Mouse (Mus musculus) lung, embryonic 15.5 days (tissue): ENCODE measurements at regions not wholly inside any gene's neighbourhood (a gene's known extent, or its start where the extent isn't known, plus 50 kb on each side); places are given as distances from the start of the nearest gene placed in this dataset.

ENCODE experiments used
- ATAC-seq: fragments of 200-750 bp; cut with Nextera tagmentation; 2 replicates; pipeline ENCODE4 v1.8.0; 2017; ENCODE audit warnings: moderate number of reproducible peaks, borderline replicate concordance; ENCODE audit not compliant: low FRiP score, low TSS enrichment; ENCODE audit errors: extremely low read depth
- H3K27ac ChIP-seq: fragments of 300-500 bp; sonication (generic); 2 replicates; pipeline ENCODE4 v1.5.1; 2015; ENCODE audit warnings: moderate library complexity, mild to moderate bottlenecking, inconsistent platforms
- H3K27me3 ChIP-seq: fragments of 300-500 bp; sonication (generic); 2 replicates; pipeline ENCODE4 v1.6.1; 2015; ENCODE audit warnings: inconsistent platforms
- H3K36me3 ChIP-seq: fragments of 300-500 bp; sonication (generic); 2 replicates; pipeline ENCODE4 v1.6.1; 2015; ENCODE audit warnings: inconsistent platforms
- H3K4me1 ChIP-seq: fragments of 300-500 bp; sonication (generic); 2 replicates; pipeline ENCODE4 v1.6.1; 2015; ENCODE audit warnings: inconsistent platforms
- H3K4me2 ChIP-seq: fragments of 300-500 bp; sonication (generic); 2 replicates; pipeline ENCODE4 v1.6.1; 2015; ENCODE audit warnings: inconsistent platforms, mild to moderate bottlenecking, moderate library complexity
- H3K4me3 ChIP-seq: fragments of 300-500 bp; sonication (generic); 2 replicates; pipeline ENCODE4 v1.5.1; 2015; ENCODE audit warnings: mild to moderate bottlenecking, inconsistent platforms
- H3K9ac ChIP-seq: fragments of 300-500 bp; sonication (generic); 2 replicates; pipeline ENCODE4 v1.6.1; 2015; ENCODE audit warnings: inconsistent platforms
- H3K9me3 ChIP-seq: fragments of 300-500 bp; sonication (generic); 2 replicates; pipeline ENCODE4 v1.6.1; 2016; ENCODE audit warnings: inconsistent platforms
- WGBS: fragments of 180-500 bp; shearing (Covaris S2); methylation state at CpG from one replicate; pipeline ENCODE4 v1.1.7; 2015; 5-methylcytosine and 5-hydroxymethylcytosine counted together

DNA sequence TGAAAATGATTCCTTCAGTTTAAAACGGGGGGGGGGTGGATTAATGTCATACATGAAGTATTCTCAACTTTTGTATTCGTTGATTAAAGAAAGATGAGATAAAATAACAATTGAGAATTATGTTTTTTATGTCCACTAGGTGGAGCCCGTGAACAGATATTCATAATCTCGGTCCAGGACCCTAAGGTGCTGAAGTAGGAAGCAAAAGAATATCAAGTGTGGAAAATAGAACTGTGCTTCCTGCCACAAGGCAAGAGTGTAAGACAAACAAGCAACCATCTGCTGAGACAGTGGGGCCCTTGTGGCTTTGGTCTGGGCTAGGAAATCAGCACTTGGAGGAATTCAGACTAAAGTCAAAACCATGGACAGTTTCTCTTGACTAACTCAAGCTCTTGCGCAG lies 50.9 kb upstream of the Kap start:
- Histone ChIP-seq H3K27ac (no peak overlapping the region), H3K4me1 (no peaks in the 10 kb centered on the region), H3K4me2 (no peak overlapping the region), H3K9ac (no peak overlapping the region), H3K9me3 (no peaks in the 10 kb centered on the region), H3K4me3 (no peak overlapping the region), H3K36me3 (no peaks in the 10 kb centered on the region), H3K27me3 (no peaks in the 10 kb centered on the region)
- no peak for ATAC-seq
- 24% methylated on average over 5 of the region's 5 CpGs for WGBS

DNA sequence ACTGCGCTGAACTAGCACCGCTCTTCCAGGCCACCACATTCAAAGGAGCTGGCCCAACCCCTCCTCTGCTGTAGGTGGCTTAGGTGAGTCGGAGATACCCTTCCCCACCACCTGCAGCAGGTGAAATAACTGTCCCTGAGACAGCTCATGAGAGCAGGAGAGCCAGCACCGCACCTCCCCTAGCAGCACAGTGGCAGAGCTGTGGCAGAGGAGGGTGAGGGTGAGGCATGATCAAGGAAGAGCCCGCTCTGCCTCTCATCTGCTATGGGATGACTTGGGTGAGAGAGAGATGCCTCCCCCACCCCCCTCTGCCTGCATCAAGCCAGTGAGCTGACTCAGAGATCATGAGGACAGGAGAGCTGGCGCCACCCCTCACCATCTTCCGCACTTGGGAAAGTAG lies 81.1 kb upstream of the Kap start:
- H3K4me3 ChIP-seq = no peak overlapping the region
- WGBS = 83% methylated on average over 7 of the region's 7 CpGs
- no peak overlapping the region for H3K9ac ChIP-seq
- ATAC-seq = 0 out of 2 replicates have a peak, but pooled peaks have one; percentile 14
- no peaks in the 10 kb centered on the region for H3K27me3 ChIP-seq
- no peaks in the 10 kb centered on the region for H3K4me1 ChIP-seq
- H3K27ac ChIP-seq = no peak overlapping the region
- no peak overlapping the region for H3K4me2 ChIP-seq
- H3K9me3 ChIP-seq = no peaks in the 10 kb centered on the region
- H3K36me3 ChIP-seq = no peaks in the 10 kb centered on the region

DNA sequence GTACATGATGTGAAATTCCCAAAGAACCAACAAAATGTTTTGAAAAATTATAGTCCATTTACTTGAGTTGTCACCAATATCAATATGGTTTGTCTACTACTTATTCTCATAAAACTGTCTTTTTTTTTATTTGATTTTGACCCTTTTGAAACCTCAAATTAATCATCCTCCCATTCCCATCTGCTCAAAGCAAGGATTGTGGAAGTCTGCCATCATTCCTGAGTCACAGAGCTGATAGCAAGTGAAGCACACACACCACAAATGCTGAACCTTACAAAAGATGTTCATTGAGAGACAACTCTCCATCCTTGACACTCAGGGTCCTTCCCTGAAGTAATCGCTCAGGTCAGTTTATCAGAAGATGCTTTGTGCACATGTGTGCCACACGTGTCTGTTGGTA lies 82.1 kb upstream of the Kap start:
- no peak overlapping the region for H3K9ac ChIP-seq
- whole genome bisulfite sequencing = 79% methylated on average over 2 of the region's 2 CpGs
- H3K36me3 ChIP-seq = no peaks in the 10 kb centered on the region
- H3K4me2 ChIP-seq = no peak overlapping the region
- H3K4me1 ChIP-seq = no peaks in the 10 kb centered on the region
- H3K4me3 ChIP-seq = no peak overlapping the region
- no peaks in the 10 kb centered on the region for H3K9me3 ChIP-seq
- no peaks in the 10 kb centered on the region for H3K27me3 ChIP-seq
- ATAC-seq = no peak
- no peak overlapping the region for H3K27ac ChIP-seq

DNA sequence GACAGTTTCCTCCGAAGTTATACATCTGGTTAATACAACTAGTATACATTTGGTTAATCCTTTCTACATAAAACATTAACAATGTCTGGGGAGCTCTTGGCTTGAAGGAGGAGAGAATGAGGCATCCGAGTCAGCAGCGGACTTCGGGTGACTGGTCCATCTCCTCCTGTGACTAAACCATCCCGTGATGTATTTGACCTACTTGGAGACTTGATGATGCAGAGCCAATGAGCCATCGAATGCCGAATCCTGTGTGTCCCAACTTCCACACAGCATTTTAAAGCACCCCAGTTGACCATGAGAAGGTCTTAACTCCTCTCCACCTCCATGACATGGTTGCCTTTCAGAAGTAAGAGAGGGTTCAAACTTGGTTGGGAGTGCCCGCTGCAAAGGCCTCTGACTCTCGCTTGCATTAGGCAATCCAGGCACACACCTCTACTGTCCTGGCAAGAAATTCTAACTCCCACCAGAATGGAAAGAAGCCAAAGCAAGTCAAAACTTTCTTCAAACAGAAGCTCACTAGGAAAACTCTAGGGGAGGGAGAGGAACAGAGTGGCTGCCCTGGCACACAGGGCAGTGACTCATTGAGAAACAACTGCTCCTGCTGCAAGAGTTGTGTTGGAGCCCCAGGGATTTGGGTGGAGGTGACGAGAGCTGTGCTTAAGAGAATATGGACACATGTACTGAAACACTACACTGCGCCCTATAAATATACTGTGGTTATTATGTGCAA lies 75.4 kb upstream of the Etv6 start:
- Histone ChIP-seq H3K9me3 (no peaks in the 10 kb centered on the region), H3K27ac (no peak overlapping the region), H3K4me1 (no peaks in the 10 kb centered on the region), H3K9ac (no peak overlapping the region), H3K4me3 (no peak overlapping the region), H3K36me3 (no peaks in the 10 kb centered on the region), H3K27me3 (no peaks in the 10 kb centered on the region), H3K4me2 (no peak overlapping the region)
- 73% methylated on average over 11 of the region's 11 CpGs for WGBS
- ATAC-seq = no peak

DNA sequence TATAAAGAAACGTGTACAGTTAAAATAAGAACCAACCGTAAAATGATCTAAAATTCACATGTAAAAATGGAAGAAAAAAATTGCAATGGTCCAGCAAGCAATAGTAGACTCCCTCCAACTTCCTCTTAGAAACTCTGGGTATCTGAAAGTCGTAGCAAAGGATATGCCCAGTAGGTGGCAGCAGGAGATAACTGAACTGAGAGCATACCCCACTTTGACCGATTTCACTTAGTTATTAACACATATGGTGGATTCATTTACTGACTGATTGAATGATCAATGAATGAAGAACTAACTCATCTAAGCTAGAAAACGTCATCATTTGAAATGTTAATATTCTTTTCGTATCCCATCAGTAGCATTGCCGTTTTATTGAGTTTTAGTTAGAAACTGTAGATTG lies 74.8 kb upstream of the Etv6 start:
- H3K36me3 ChIP-seq = no peaks in the 10 kb centered on the region
- no peak overlapping the region for H3K27ac ChIP-seq
- H3K9ac ChIP-seq = no peak overlapping the region
- ATAC-seq = no peak
- WGBS = 23% methylated on average over 7 of the region's 7 CpGs
- no peaks in the 10 kb centered on the region for H3K4me1 ChIP-seq
- H3K4me3 ChIP-seq = no peak overlapping the region
- H3K27me3 ChIP-seq = no peaks in the 10 kb centered on the region
- no peaks in the 10 kb centered on the region for H3K9me3 ChIP-seq
- H3K4me2 ChIP-seq = no peak overlapping the region

DNA sequence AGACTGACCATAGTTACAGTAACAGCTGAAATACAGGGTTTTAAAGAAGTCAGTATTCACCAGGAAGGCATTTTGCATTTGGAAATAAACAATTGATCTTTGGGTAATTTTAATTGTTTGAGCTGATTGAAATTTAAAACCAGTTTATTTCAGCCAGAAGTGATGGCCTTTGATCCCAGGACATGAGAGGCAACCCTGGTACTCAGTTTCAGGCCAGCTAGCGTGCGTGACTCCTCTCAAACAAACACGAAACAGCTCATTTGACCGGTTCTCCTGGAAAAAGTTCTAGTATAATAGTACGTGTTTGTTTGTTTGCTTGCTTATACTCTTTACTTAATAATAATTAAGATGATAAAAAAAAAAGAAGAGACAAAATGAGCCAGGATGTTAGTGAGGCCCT lies 72.9 kb upstream of the Etv6 start:
- no peak overlapping the region for H3K27ac ChIP-seq
- ATAC-seq = no peak
- no peak overlapping the region for H3K4me3 ChIP-seq
- 77% methylated on average over 5 of the region's 5 CpGs for WGBS
- no peak overlapping the region for H3K4me2 ChIP-seq
- no peaks in the 10 kb centered on the region for H3K9me3 ChIP-seq
- H3K36me3 ChIP-seq = no peaks in the 10 kb centered on the region
- H3K9ac ChIP-seq = no peak overlapping the region
- H3K27me3 ChIP-seq = no peaks in the 10 kb centered on the region
- no peaks in the 10 kb centered on the region for H3K4me1 ChIP-seq

DNA sequence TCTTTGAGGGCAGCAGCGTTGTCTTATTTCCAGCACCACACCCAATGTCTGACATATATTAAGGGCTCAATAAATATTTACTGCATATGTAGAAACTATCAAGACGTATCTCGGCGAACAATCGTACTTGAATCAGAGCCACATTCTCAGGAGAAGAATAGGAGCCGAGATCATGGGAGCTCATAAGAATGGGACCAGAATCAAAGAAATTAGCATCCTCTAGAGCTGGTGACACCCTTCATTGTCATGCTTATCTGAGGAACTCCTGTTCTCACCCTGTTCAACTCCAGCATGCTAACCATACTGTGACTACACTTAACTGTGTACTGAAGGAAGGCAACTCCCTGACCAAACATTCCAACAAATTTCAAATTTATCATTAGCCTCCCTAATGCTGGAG lies 72.2 kb upstream of the Etv6 start:
- Histone ChIP-seq H3K9me3 (no peaks in the 10 kb centered on the region), H3K36me3 (no peaks in the 10 kb centered on the region), H3K27me3 (no peaks in the 10 kb centered on the region), H3K9ac (no peak overlapping the region), H3K4me1 (no peaks in the 10 kb centered on the region), H3K4me2 (no peak overlapping the region), H3K4me3 (no peak overlapping the region), H3K27ac (no peak overlapping the region)
- ATAC-seq = no peak
- WGBS = 67% methylated on average over 6 of the region's 6 CpGs

DNA sequence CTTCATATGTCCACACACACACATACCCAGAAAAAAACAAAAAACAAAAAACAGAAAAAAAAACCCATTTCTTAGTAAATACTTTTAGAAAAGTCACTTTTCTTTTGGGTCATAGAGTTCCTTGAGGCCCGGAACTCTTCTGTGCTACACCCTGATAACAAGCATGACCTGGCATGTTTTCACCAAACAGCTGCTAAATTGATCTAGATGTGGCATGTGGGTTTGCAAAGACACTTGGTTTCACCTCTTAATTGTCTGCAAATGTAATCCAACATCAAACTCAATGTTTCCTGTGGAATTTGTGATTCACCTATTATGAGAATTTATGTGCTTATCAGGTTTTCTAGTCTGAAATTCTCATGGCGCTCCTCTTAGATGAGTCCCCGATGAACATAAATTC lies 68.2 kb upstream of the Etv6 start:
- no peak for ATAC-seq
- Histone ChIP-seq H3K9ac (no peak overlapping the region), H3K36me3 (no peaks in the 10 kb centered on the region), H3K27ac (no peak overlapping the region), H3K4me1 (no peaks in the 10 kb centered on the region), H3K4me2 (no peak overlapping the region), H3K9me3 (no peaks in the 10 kb centered on the region), H3K27me3 (no peaks in the 10 kb centered on the region), H3K4me3 (no peak overlapping the region)
- WGBS = 77% methylated on average over 3 of the region's 3 CpGs

DNA sequence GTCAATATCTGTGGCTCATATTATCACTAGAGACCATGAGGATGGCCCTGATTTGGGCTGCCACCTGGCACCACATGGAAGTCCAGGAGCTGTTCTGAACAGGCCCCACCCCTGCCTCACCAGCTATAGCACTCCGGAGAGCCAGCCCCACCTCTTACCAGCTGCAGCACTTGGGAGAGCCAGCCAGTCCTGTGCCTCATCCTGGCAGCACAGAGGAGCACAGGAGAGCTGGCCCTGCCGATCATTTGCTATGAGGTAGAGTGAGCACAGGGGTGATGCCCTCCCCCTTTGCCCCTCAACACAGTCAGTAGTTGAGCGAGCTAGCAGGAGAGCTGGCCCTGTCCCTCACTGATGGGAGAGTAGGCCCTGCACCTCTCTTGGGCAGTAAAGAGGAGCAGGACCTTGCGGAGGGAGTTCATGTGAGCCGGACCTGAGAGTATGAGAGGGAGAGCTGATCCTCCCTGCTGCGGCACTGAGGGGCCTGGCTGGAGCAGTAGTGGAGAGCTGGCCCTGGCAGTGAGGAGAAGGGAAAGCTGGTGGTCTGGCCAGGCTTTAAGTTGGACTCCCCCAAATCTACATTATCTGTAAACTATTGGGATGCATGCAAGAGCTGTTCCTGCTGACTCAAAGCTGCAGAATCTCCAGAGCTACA lies 63.3 kb upstream of the Etv6 start:
- Histone ChIP-seq H3K27ac (no peak overlapping the region), H3K27me3 (no peaks in the 10 kb centered on the region), H3K9ac (no peak overlapping the region), H3K36me3 (no peaks in the 10 kb centered on the region), H3K4me2 (no peak overlapping the region), H3K9me3 (no peaks in the 10 kb centered on the region), H3K4me3 (no peak overlapping the region), H3K4me1 (no peaks in the 10 kb centered on the region)
- ATAC-seq = 0 out of 2 replicates have a peak, but pooled peaks have one; percentile 42
- 64% methylated on average over 6 of the region's 6 CpGs for WGBS

DNA sequence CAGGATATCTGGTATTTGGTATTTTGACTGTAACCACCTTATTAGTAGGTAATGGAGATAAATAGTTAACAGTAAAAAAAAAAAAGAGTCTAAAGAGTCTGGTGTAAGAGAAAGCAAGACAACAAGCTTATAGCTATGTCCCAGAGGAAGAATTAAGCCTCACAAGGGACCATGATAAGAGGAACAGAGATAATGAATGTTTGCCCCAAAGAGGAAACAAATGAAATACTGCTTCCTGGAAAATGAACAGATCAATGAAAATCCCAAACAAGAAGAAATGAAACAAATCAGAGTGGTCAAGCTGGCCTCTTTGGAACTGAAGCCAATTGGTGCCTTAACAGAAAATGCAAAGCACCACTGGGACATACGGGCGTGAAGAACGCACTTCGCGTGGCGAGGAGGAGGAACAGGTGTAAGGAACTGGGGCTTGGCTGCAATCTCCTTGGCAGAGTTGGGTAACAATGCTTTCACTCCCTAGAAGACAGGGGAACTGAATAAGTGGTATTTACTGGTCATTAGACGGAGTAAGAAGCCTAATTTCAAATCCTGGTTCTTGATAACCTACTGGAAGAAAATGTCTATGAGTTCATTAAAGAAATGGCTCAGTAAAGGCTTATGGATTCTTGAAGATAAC lies 62.2 kb upstream of the Etv6 start:
- Histone ChIP-seq H3K4me3 (no peak overlapping the region), H3K27ac (no peak overlapping the region), H3K9ac (no peak overlapping the region), H3K4me2 (no peak overlapping the region), H3K4me1 (no peaks in the 10 kb centered on the region), H3K36me3 (no peaks in the 10 kb centered on the region), H3K9me3 (no peaks in the 10 kb centered on the region), H3K27me3 (no peaks in the 10 kb centered on the region)
- WGBS = 85% methylated on average over 7 of the region's 7 CpGs
- ATAC-seq = no peak

DNA sequence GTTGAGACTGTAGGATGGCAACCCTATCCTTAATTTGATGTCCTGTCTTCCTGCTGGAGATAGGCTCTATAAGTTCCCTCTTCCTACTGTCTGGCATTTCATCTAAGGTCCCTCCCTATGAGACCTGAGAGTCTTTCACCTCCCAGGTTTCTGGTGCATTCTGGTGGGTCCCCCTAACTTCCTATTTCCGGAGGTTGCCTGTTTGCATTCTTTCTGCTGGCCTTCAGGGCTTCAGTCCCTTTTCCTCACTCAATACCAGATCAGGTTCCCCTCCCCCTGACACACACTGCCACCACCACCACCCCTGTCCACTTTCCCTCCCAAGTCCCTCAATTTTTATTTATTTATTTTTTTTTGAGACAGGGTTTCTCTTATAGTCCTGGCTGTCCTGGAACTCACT lies 59.5 kb upstream of the Etv6 start:
- 66% methylated on average over 1 of the region's 1 CpGs for WGBS
- no peaks in the 10 kb centered on the region for H3K27me3 ChIP-seq
- no peak for ATAC-seq
- H3K27ac ChIP-seq = no peak overlapping the region
- H3K4me2 ChIP-seq = no peak overlapping the region
- H3K9me3 ChIP-seq = no peaks in the 10 kb centered on the region
- H3K4me1 ChIP-seq = no peaks in the 10 kb centered on the region
- H3K36me3 ChIP-seq = no peaks in the 10 kb centered on the region
- H3K4me3 ChIP-seq = no peak overlapping the region
- no peak overlapping the region for H3K9ac ChIP-seq

DNA sequence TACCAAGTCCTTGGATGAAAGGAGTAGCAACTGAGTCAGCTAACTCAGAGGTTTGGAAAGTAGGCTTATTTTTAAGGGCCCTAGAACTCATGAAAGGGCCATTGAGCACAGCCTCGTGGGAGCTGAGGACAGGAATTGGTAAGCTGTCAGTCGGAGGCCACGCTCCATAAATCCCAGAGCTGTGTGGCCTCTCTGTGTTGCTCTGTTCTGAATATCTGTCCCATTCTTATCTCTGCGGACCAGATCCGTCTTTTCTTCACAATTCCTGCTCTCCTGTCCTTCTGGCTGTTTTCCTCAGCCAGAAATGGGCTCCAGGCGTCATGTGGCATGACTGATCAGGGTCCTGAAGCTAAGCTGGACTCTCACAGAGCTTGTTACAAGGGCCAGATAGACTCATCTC lies 58.6 kb upstream of the Etv6 start:
- Histone ChIP-seq H3K4me2 (no peak overlapping the region), H3K9me3 (no peaks in the 10 kb centered on the region), H3K27ac (no peak overlapping the region), H3K36me3 (no peaks in the 10 kb centered on the region), H3K4me1 (no peaks in the 10 kb centered on the region), H3K9ac (no peak overlapping the region), H3K4me3 (no peak overlapping the region), H3K27me3 (no peaks in the 10 kb centered on the region)
- 52% methylated on average over 6 of the region's 6 CpGs for WGBS
- no peak for ATAC-seq
